Mouse (Mus musculus) CH12.LX (cell line): ENCODE data around the gene Adora3. TPM values are rescaled to one million over a fixed set of nuclear protein-coding genes. Genes with fewer than 3 reads are reported as not detected.

Source experiments
- DNase-seq: peaks from one replicate; pipeline ENCODE4 v3.0.0-alpha.2; 2013; ENCODE audit errors: extremely low read depth
- H3K27ac ChIP-seq: 2 replicates; pipeline ENCODE4 v1.5.1; 2012; ENCODE audit warnings: low read depth, mild to moderate bottlenecking, control low read depth, moderate library complexity; ENCODE audit not compliant: insufficient read depth
- H3K27me3 ChIP-seq: replicated peaks from 2 replicates; pipeline ENCODE3; 2012; ENCODE audit warnings: inconsistent platforms
- H3K36me3 ChIP-seq, 2 experiments: replicated peaks in 1 of 2; 2 replicates each; pipeline versions ENCODE3 to v1.6.1; 2012; ENCODE audit warnings: inconsistent platforms in 1 of 2, low read length in 1 of 2, mild to moderate bottlenecking in 1 of 2, mixed read lengths in 1 of 2, moderate library complexity in 1 of 2; ENCODE audit not compliant: control insufficient read depth in 1 of 2, insufficient read depth in 1 of 2
- H3K4me1 ChIP-seq, 2 experiments: 2 replicates each; pipeline ENCODE4 v1.6.1; 2012; ENCODE audit warnings: inconsistent platforms in 1 of 2, moderate library complexity in 1 of 2; ENCODE audit not compliant: insufficient read depth in 2 of 2, control insufficient read depth in 1 of 2
- H3K4me2 ChIP-seq: 2 replicates; pipeline ENCODE4 v1.6.1; 2012; ENCODE audit warnings: low read depth, mild to moderate bottlenecking, control low read depth; ENCODE audit not compliant: poor library complexity, insufficient read depth, severe bottlenecking
- H3K4me3 ChIP-seq, 3 experiments: fragments of 150-350 bp in 1 of 3; sonication (generic) in 1 of 3; replicated peaks in 1 of 3; 2 replicates each; pipeline versions ENCODE3 to v1.5.1; 2011 to 2012; ENCODE audit warnings: low read depth in 2 of 3, low read length in 2 of 3, mild to moderate bottlenecking in 2 of 3, moderate library complexity in 2 of 3, control low read depth in 1 of 3, improper control_type of control experiment in 1 of 3, inconsistent platforms in 1 of 3, mixed read lengths in 1 of 3; ENCODE audit not compliant: poor library complexity in 1 of 3
- H3K79me2 ChIP-seq: replicated peaks from 2 replicates; pipeline ENCODE4 v1.6.1; 2012; ENCODE audit warnings: mild to moderate bottlenecking, moderate library complexity; ENCODE audit not compliant: control insufficient read depth, poor library complexity, insufficient read depth, severe bottlenecking; ENCODE audit errors: extremely low read depth
- H3K9ac ChIP-seq: 2 replicates; pipeline ENCODE4 v1.6.1; 2012; ENCODE audit warnings: low read depth, mild to moderate bottlenecking, control low read depth, moderate library complexity; ENCODE audit not compliant: insufficient read depth
- H3K9me3 ChIP-seq: replicated peaks from 2 replicates; pipeline ENCODE3; 2012; ENCODE audit warnings: low read length, inconsistent platforms, mixed read lengths
- BHLHE40 ChIP-seq: IDR thresholded peaks from 2 replicates; pipeline ENCODE4 v1.6.1; 2011; ENCODE audit warnings: mild to moderate bottlenecking, low read depth, low read length, improper control_type of control experiment
- CHD1 ChIP-seq: IDR thresholded peaks from 2 replicates; pipeline ENCODE4 v1.6.1; 2012; ENCODE audit warnings: low read depth, low read length, improper control_type of control experiment, inconsistent platforms
- CTCF ChIP-seq, 2 experiments: IDR thresholded peaks in 1 of 2; conservative IDR thresholded peaks in 1 of 2; 2 replicates each; pipeline ENCODE4 v1.5.1; 2011 to 2012; ENCODE audit warnings: low read depth in 2 of 2, low read length in 2 of 2, improper control_type of control experiment in 1 of 2, inconsistent platforms in 1 of 2, mild to moderate bottlenecking in 1 of 2, moderate library complexity in 1 of 2
- E2F4 ChIP-seq: IDR thresholded peaks from 2 replicates; pipeline ENCODE4 v1.6.1; 2011; ENCODE audit warnings: low read depth, low read length, improper control_type of control experiment; ENCODE audit not compliant: insufficient replicate concordance
- ELF1 ChIP-seq: IDR thresholded peaks from 2 replicates; pipeline ENCODE4 v1.6.1; 2014; ENCODE audit warnings: low read depth, mild to moderate bottlenecking, inconsistent platforms, low read length, improper control_type of control experiment
- EP300 ChIP-seq: IDR thresholded peaks from 2 replicates; pipeline ENCODE4 v1.6.1; 2011; ENCODE audit warnings: low read length, improper control_type of control experiment
- GABPA ChIP-seq: IDR thresholded peaks from 2 replicates; pipeline ENCODE4 v1.6.1; 2012; ENCODE audit warnings: low read depth, low read length, improper control_type of control experiment, inconsistent platforms; ENCODE audit not compliant: insufficient replicate concordance
- HCFC1 ChIP-seq: IDR thresholded peaks from 2 replicates; pipeline ENCODE4 v1.6.1; 2012; ENCODE audit warnings: low read depth, mild to moderate bottlenecking, inconsistent platforms, low read length, improper control_type of control experiment
- IRF4 ChIP-seq: IDR thresholded peaks from 2 replicates; pipeline ENCODE4 v1.6.1; 2014; ENCODE audit warnings: low read depth, mild to moderate bottlenecking, inconsistent platforms, low read length, improper control_type of control experiment
- JUND ChIP-seq: conservative IDR thresholded peaks from 2 replicates; pipeline ENCODE4 v1.6.1; 2011; ENCODE audit warnings: low read depth, low read length, improper control_type of control experiment
- KAT2A ChIP-seq: IDR thresholded peaks from 2 replicates; pipeline ENCODE4 v1.6.1; 2012; ENCODE audit warnings: low read length, improper control_type of control experiment, inconsistent platforms; ENCODE audit not compliant: insufficient replicate concordance
- MAFK ChIP-seq: IDR thresholded peaks from 2 replicates; pipeline ENCODE4 v1.6.1; 2011; ENCODE audit warnings: low read length, improper control_type of control experiment; ENCODE audit not compliant: insufficient replicate concordance
- MAX ChIP-seq: IDR thresholded peaks from 2 replicates; pipeline ENCODE4 v1.6.1; 2011; ENCODE audit warnings: low read length, improper control_type of control experiment
- MEF2A ChIP-seq: IDR thresholded peaks from 2 replicates; pipeline ENCODE4 v1.6.1; 2014; ENCODE audit warnings: low read depth, mild to moderate bottlenecking, inconsistent platforms, low read length, improper control_type of control experiment, borderline replicate concordance
- MYC ChIP-seq: IDR thresholded peaks from 2 replicates; pipeline ENCODE4 v1.6.1; 2011; ENCODE audit warnings: low read depth, mild to moderate bottlenecking, improper control_type of control experiment, low read length
- NELFE ChIP-seq: IDR thresholded peaks from 2 replicates; pipeline ENCODE4 v1.6.1; 2011; ENCODE audit warnings: low read depth, low read length, improper control_type of control experiment
- NRF1 ChIP-seq: IDR thresholded peaks from 2 replicates; pipeline ENCODE4 v1.6.1; 2014; ENCODE audit warnings: low read depth, mild to moderate bottlenecking, inconsistent platforms, low read length, improper control_type of control experiment, moderate library complexity
- PAX5 ChIP-seq: IDR thresholded peaks from 2 replicates; pipeline ENCODE4 v1.6.1; 2012; ENCODE audit warnings: low read length, inconsistent platforms, mixed read lengths
- POLR2A ChIP-seq: IDR thresholded peaks from 2 replicates; pipeline ENCODE4 v1.6.1; 2011; ENCODE audit warnings: low read depth, mild to moderate bottlenecking, improper control_type of control experiment, low read length
- POLR2AphosphoS2 ChIP-seq: IDR thresholded peaks from 2 replicates; pipeline ENCODE4 v1.6.1; 2011; ENCODE audit warnings: low read depth, low read length, improper control_type of control experiment
- RAD21 ChIP-seq: IDR thresholded peaks from 2 replicates; pipeline ENCODE4 v1.6.1; 2011; ENCODE audit warnings: low read depth, mild to moderate bottlenecking, low read length, improper control_type of control experiment, moderate library complexity
- RCOR1 ChIP-seq: conservative IDR thresholded peaks from 2 replicates; pipeline ENCODE4 v1.6.1; 2012; ENCODE audit warnings: low read depth, mild to moderate bottlenecking, inconsistent platforms, low read length, improper control_type of control experiment
- SMC3 ChIP-seq: IDR thresholded peaks from 2 replicates; pipeline ENCODE4 v1.6.1; 2011; ENCODE audit warnings: low read depth, low read length, improper control_type of control experiment
- TBP ChIP-seq: conservative IDR thresholded peaks from 2 replicates; pipeline ENCODE4 v1.6.1; 2011; ENCODE audit warnings: low read depth, low read length, improper control_type of control experiment
- TCF12 ChIP-seq: IDR thresholded peaks from 2 replicates; pipeline ENCODE4 v1.6.1; 2014; ENCODE audit warnings: low read depth, mild to moderate bottlenecking, inconsistent platforms, low read length, improper control_type of control experiment
- USF1 ChIP-seq: IDR thresholded peaks from 2 replicates; pipeline ENCODE4 v1.6.1; 2014; ENCODE audit warnings: low read depth, mild to moderate bottlenecking, inconsistent platforms, low read length, improper control_type of control experiment
- USF2 ChIP-seq: conservative IDR thresholded peaks from 2 replicates; pipeline ENCODE4 v1.6.1; 2011; ENCODE audit warnings: low read depth, low read length, improper control_type of control experiment
- ZC3H11A ChIP-seq: IDR thresholded peaks from 2 replicates; pipeline ENCODE4 v1.6.1; 2012; ENCODE audit warnings: low read depth, mild to moderate bottlenecking, inconsistent platforms, low read length, improper control_type of control experiment
- ZKSCAN1 ChIP-seq: IDR thresholded peaks from 2 replicates; pipeline ENCODE4 v1.6.1; 2012; ENCODE audit warnings: low read depth, inconsistent platforms, low read length, improper control_type of control experiment, borderline replicate concordance
- ZNF384 ChIP-seq: IDR thresholded peaks from 2 replicates; pipeline ENCODE4 v1.6.1; 2012; ENCODE audit warnings: low read depth, low read length, improper control_type of control experiment, inconsistent platforms
- dilution Hi-C: fragments of 300-500 bp; cut with MboI; formaldehyde crosslinking; loops from 2 replicates; pipeline ENCODE4 v1.14.3; 2020; ENCODE audit warnings: low sequenced_read_pairs; ENCODE audit not compliant: extremely low pct_unique_long_range_greater_than_20kb, extremely low pct_ligation_motif_present
- in situ Hi-C: fragments of 300-500 bp; cut with MboI; formaldehyde crosslinking; loops from 3 replicates; pipeline ENCODE4 v1.14.3; 2019; ENCODE audit warnings: low sequenced_read_pairs, low pct_ligation_motif_present, low pct_unique_long_range_greater_than_20kb, mixed read lengths
- polyA plus RNA-seq: library from polyadenylated mRNA; unstranded; fragments of >175 nt; gene quantifications from 2 replicates; pipeline ENCODE4 v1.2.1, GENCODE M21; 2012; ENCODE audit warnings: low read depth; ENCODE audit not compliant: insufficient read length
- total RNA-seq, 2 experiments: library from RNA; depleted of rRNA; stranded (reverse); fragments of 300-350 nt in 1 of 2; fragments of >200 nt in 1 of 2; gene quantifications; 2 replicates each; pipeline ENCODE4 v1.2.3; 2012 to 2014

The Adora3 gene
- total and polyA plus RNA-seq, 3 experiments: 0.54 to 1.4 (median 1.1) TPM

DNA sequence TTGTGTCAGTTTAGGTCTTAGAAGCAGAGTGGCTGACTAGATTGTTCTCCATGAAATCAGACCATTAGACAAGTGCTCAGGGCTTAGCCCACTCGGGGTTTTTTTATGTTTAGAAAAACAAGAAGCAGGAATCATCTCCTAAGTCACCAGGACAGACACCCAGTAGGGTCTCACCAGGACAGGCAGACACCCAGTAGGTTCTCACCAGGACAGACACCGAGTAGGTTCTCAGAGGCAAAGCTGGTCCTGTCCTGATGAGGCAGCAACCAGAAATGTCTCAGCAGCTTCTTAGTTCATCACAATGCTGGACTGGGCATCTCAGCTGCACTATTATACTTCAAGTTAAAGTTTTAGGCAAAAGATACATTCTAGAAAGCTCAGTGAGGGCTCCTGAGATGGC lies 46.0 kb upstream of the Adora3 start:
- in situ Hi-C loops: loop anchor here (5.0 to 25.0 kb wide), 2 partner anchors 68 to 137 kb away; partner anchors contain the start of gene Ddx20
- peak overlapping the region; percentile 75 for H3K9ac ChIP-seq

DNA sequence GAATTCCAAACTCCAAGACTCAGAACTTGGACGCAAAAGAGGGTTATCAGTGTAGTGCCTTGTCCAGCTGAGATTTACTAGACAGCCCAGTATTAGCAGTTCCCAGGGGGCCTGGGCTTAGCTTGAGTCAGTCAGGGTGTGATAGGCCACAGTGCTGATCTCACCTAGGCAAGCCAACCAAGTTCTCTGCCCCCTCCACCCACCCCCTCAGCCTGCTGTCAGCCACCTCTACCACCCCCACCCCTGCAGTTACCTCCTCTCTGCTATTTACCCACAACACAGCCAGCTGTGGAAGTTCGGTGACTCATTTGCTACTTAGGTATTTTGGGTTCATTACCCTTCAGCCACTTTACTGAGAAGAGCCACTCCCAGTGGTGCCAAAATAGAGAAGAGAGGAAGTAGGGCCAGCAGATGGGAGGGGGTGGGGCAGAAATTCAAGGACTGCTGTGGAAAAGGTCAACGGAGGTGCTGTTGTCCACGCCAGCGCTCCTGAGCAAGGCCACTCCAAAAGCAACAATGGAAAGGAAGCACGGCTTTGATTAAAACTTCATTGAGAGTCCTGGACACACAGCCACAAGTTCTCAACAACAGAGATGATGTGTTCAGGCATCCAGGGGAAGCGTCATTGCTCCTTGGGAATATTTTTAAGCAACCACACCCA lies 45.0 kb upstream of the Adora3 start:
- dilution Hi-C loops (no loop called here), in situ Hi-C loops (no loop called here)
- Histone ChIP-seq H3K27ac (peak overlapping the region; percentile 85), H3K4me2 (peak overlapping the region; percentile 90), H3K79me2 (no peaks in the 10 kb centered on the region), H3K4me3 (peak overlapping the region in 1 of 3 experiments; percentile 0), H3K36me3 (no peaks in the 10 kb centered on the region), H3K27me3 (no peaks in the 10 kb centered on the region), H3K9me3 (no peaks in the 10 kb centered on the region), H3K4me1 (peaks cover 18 to 68% of the 10 kb centered on the region in 2 experiments), H3K9ac (peak overlapping the region; percentile 75)
- DNase-seq: peak; percentile 96
- no peak for TF ChIP-seq USF1
- no peak for TF ChIP-seq CHD1
- no peak for TF ChIP-seq MAX
- peak in 1 of 2 experiments; percentile 22; a peak in 2 of 4 replicates for TF ChIP-seq CTCF (conservative IDR thresholded peaks at IDR 0.05 in 1 of 2, IDR thresholded peaks at IDR 0.05 in 1 of 2; ENCODE audit: low read depth in 2 of 2, low read length in 2 of 2)
- TF ChIP-seq JUND: peak; percentile 82
- TF ChIP-seq MEF2A: peak; percentile 99
- no peak for TF ChIP-seq ZC3H11A
- TF ChIP-seq HCFC1: peak; percentile 63
- peak; percentile 87 for TF ChIP-seq BHLHE40
- TF ChIP-seq POLR2A: peak; percentile 51
- no peak for TF ChIP-seq GABPA
- TF ChIP-seq KAT2A: 0 out of 2 replicates have a peak, but pooled peaks have one; percentile 63
- peak; percentile 62; the same call in 1 of the 2 replicates for TF ChIP-seq E2F4
- peak; percentile 95 for TF ChIP-seq RCOR1
- TF ChIP-seq EP300: peak; percentile 95
- TF ChIP-seq USF2: no peak
- no peak; the same call in 1 of the 2 replicates for TF ChIP-seq ZNF384
- peak; percentile 18 for TF ChIP-seq RAD21
- peak; percentile 94 for TF ChIP-seq IRF4
- peak; percentile 75 for TF ChIP-seq ELF1
- TF ChIP-seq NRF1: no peak
- TF ChIP-seq POLR2AphosphoS2: no peak
- 0 out of 2 replicates have a peak, but pooled peaks have one; percentile 29 for TF ChIP-seq MYC
- peak; percentile 54; the same call in 1 of the 2 replicates for TF ChIP-seq NELFE
- TF ChIP-seq TBP: peak; percentile 66
- peak; percentile 99 for TF ChIP-seq TCF12
- no peak for TF ChIP-seq PAX5
- TF ChIP-seq MAFK: peak; percentile 77; the same call in 1 of the 2 replicates
- peak; percentile 34 for TF ChIP-seq SMC3

More for the DNA sequence above, 46.0 kb upstream of the Adora3 start:
- dilution Hi-C loops: no loop called here
- Histone ChIP-seq H3K27ac (peak overlapping the region; percentile 92), H3K27me3 (no peaks in the 10 kb centered on the region), H3K4me1 (peaks cover 20 to 73% of the 10 kb centered on the region in 2 experiments), H3K9me3 (no peaks in the 10 kb centered on the region), H3K79me2 (no peaks in the 10 kb centered on the region), H3K4me3 (peak overlapping the region in 2 of 3 experiments; percentile 19 to 42), H3K36me3 (no peaks in the 10 kb centered on the region), H3K4me2 (peak overlapping the region; percentile 90)
- DNase-seq: no peak
- TF ChIP-seq IRF4: 0 out of 2 replicates have a peak, but pooled peaks have one; percentile 33
- TF ChIP-seq MYC: no peak
- peak; percentile 95 for TF ChIP-seq ZKSCAN1
- TF ChIP-seq RAD21: no peak
- 0 out of 2 replicates have a peak, but pooled peaks have one; percentile 83 for TF ChIP-seq CHD1
- TF ChIP-seq SMC3: no peak
- no peak for TF ChIP-seq MAX
